Mouse (Mus musculus): ENCODE results near the gene Ccdc172. TPM values are rescaled to one million over a fixed set of nuclear protein-coding genes. Genes with fewer than 3 reads are reported as not detected.

The Ccdc172 gene
- polyA plus RNA-seq, 1 experiment from 2014 or later, result not detected

DNA sequence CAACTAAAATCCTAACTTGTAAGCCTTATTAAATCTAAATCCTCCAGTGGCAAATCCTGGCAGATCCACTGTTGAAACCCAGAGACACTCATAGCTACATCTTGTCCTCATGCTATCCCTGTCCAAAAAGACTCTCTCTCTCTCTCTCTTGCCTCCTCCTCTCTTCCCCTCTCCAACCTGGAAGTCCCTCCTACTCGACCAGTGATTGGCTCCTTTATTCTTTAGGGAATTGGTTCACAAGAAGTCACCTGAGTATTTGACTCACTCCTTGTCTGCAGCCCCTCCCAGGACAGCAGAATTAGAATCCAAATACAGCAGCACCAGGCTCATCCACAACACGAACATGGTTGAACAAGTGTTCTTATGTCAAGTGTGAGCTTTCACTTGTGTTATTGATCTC, 74.3 kb downstream of the Ccdc172 start:
- H3K9ac ChIP-seq (replicated peaks; ENCODE audit: low read depth, low read length), result no peak overlapping the region
- ATAC-seq (ENCODE audit: low read depth), result no peak

GRCm38 (mm10) chr19:58590251-58590936, 78.6 kb downstream of the Ccdc172 start:
- Histone ChIP-seq H3K9me3 (ENCODE audit: control insufficient read depth, low read length) (no peaks in the 10 kb centered on the region), H3K27me3 (ENCODE audit: control insufficient read depth, insufficient read depth, low read length) (no peaks in the 10 kb centered on the region), H3K27ac (ENCODE audit: low read depth, low read length) (no peak overlapping the region), H3K4me1 (ENCODE audit: control insufficient read depth, insufficient read depth, low read length) (no peaks in the 10 kb centered on the region), H3K9ac (replicated peaks; ENCODE audit: low read depth, low read length) (no peak overlapping the region), H3K36me3 (ENCODE audit: control insufficient read depth, insufficient read depth, low read length) (no peaks in the 10 kb centered on the region), H3K4me3 (ENCODE audit: low read depth, low read length) (no peak overlapping the region), H3K4me2 (ENCODE audit: low read depth, low read length) (no peak overlapping the region)
- ATAC-seq (ENCODE audit: low read depth), result no peak
- 70% methylated on average over 6 of the region's 6 CpGs for WGBS

More for the DNA sequence above, 74.3 kb downstream of the Ccdc172 start:
- Histone ChIP-seq H3K4me1 (ENCODE audit: control insufficient read depth, insufficient read depth, low read length) (no peaks in the 10 kb centered on the region), H3K36me3 (ENCODE audit: control insufficient read depth, insufficient read depth, low read length) (no peaks in the 10 kb centered on the region), H3K4me3 (ENCODE audit: low read depth, low read length) (no peak overlapping the region), H3K27me3 (ENCODE audit: control insufficient read depth, insufficient read depth, low read length) (no peaks in the 10 kb centered on the region), H3K4me2 (ENCODE audit: low read depth, low read length) (no peak overlapping the region), H3K27ac (ENCODE audit: low read depth, low read length) (no peak overlapping the region), H3K9me3 (ENCODE audit: control insufficient read depth, low read length) (no peaks in the 10 kb centered on the region)
- 70% methylated on average over 2 of the region's 2 CpGs for WGBS

DNA sequence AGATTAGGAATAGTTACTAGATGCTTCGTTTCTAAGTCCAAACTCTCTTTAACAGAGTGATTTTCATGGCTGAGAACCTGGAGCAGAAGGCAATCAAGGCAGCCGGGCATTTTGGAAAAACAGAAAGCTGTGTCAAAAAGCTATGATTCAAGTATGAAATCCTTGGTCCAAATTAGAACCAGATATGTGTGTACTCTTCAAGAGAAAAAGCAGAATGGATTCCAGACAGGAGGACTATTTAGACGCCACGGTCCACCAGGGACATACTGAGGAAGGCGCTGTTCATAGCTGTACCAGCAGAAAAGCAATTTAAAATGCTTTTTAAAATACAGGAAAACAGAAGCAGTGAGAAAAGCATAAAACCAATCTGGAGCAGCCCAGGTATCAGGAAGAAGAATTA, 88.6 kb downstream of the Ccdc172 start:
- no peak overlapping the region for H3K27ac ChIP-seq (ENCODE audit: low read depth, low read length)
- no peaks in the 10 kb centered on the region for H3K4me1 ChIP-seq (ENCODE audit: control insufficient read depth, insufficient read depth, low read length)
- no peak overlapping the region for H3K4me2 ChIP-seq (ENCODE audit: low read depth, low read length)
- no peak overlapping the region for H3K9ac ChIP-seq (replicated peaks; ENCODE audit: low read depth, low read length)
- no peaks in the 10 kb centered on the region for H3K9me3 ChIP-seq (ENCODE audit: control insufficient read depth, low read length)
- H3K27me3 ChIP-seq (ENCODE audit: control insufficient read depth, insufficient read depth, low read length), result no peaks in the 10 kb centered on the region
- 80% methylated on average over 5 of the region's 5 CpGs for WGBS
- H3K36me3 ChIP-seq (ENCODE audit: control insufficient read depth, insufficient read depth, low read length), result no peaks in the 10 kb centered on the region
- no peak overlapping the region for H3K4me3 ChIP-seq (ENCODE audit: low read depth, low read length)
- no peak for ATAC-seq (ENCODE audit: low read depth)

Other genes starting within 250 kb of the Ccdc172 start
- gene Gfra1, start 56.1 kb upstream of the Ccdc172 start, polyA plus RNA-seq (2014; fragmentation: Nextera tagmentation; extraction: Ambion mirVana), result 67.8 and 67.9 TPM in 2 replicates
- 1.7 and 2.0 TPM in 2 replicates for gene Pnlip, start 140.5 kb downstream of the Ccdc172 start, polyA plus RNA-seq (2014; fragmentation: Nextera tagmentation; extraction: Ambion mirVana)
- 0.49 TPM in 1 of 2 replicates, not detected in the other for gene Pnliprp1, start 216.9 kb downstream of the Ccdc172 start, polyA plus RNA-seq (2014; fragmentation: Nextera tagmentation; extraction: Ambion mirVana)
- not detected in 2 replicates for gene Pnliprp2, start 247.7 kb downstream of the Ccdc172 start, polyA plus RNA-seq (2014; fragmentation: Nextera tagmentation; extraction: Ambion mirVana)